In the genomic region with DNA sequence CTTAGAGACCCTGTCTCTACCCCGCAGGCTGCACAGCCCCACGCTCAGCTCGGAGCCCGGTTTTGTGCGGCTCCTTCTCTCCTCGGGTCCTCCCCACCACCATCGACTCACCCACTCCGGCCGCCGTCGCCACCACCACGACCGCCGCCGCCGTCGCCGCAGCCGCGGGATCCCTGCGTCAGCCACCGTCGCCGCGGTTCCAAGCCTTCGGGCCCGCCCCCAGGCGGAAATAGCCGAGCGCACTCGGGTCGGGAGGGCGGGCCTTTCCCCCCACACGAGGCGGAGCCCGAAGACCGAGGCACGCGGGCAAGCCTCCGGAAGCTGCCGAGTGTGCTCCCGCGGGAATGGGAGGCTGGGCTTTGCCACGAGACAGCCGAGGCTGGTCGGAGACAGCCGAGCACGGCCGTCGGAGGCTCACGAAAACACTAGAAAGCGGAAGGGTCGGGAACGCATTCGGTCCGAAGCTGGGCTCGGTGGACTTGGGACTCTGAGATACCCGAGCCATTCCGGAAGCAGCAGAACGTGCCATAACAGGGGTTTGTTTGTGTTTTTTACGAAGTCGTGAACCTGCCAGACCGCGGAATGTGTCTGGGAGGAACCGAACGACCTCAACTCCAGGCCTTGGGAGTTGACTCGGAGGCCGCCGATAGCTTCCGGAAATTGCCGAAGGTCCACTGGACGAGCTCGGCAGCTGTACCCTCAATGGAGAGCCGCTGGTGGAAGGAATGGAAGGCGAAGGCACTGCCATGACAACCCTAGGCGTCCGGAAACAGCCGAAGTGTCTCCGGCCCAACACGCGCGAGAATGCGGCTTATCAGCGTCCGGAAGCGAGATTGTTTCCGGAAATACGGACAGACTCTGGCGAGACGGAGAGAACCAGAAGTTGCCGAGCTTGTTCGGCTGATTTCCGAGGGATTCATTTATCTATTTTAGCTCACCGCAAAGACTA, we compare ENCODE assay signal across 7 mouse cellular contexts. TPM values are rescaled to one million over a fixed set of nuclear protein-coding genes. Genes with fewer than 3 reads are reported as not detected.
A peak's percentile ranks its signal among the peaks of the same experiment; 100 is the strongest.
DNase-seq lines count a peak whose midpoint lies in the region; ATAC-seq lines count a peak whose summit lies in the region.

Pik3r2 (minus strand) TSS at position 218 of the 949 bp plus-strand sequence.

- H3K9ac ChIP-seq in embryonic facial prominence, embryonic 11.5 days (replicated peaks; ENCODE audit: low read length) = peak within 1 kb of the TSS; percentile 90
- peak within 1 kb of the TSS; percentile 90 for H3K9ac ChIP-seq in limb, embryonic 11.5 days (ENCODE audit: low read length)
- peak within 1 kb of the TSS; percentile 99 for H3K9ac ChIP-seq in midbrain, embryonic 14.5 days (replicated peaks; ENCODE audit: low read length)

- H3K9me3 ChIP-seq in embryonic facial prominence, embryonic 11.5 days (replicated peaks; ENCODE audit: control insufficient read depth, low read length) = no peaks in the 10 kb centered on the region
- H3K9me3 ChIP-seq in limb, embryonic 11.5 days (ENCODE audit: control insufficient read depth, low read length) = no peaks in the 10 kb centered on the region
- H3K9me3 ChIP-seq in midbrain, embryonic 14.5 days (ENCODE audit: control insufficient read depth, low read length) = no peaks in the 10 kb centered on the region

- WGBS in embryonic facial prominence, embryonic 11.5 days = under 1% methylated on average over 91 of the region's 94 CpGs
- WGBS in limb, embryonic 11.5 days = under 1% methylated on average over 93 of the region's 94 CpGs
- under 1% methylated on average over 94 of the region's 94 CpGs for WGBS in midbrain, embryonic 14.5 days

- peak within 1 kb of the TSS; percentile 91 for H3K27ac ChIP-seq in embryonic facial prominence, embryonic 11.5 days (replicated peaks; ENCODE audit: low read depth, low read length)
- peak within 1 kb of the TSS; percentile 95 for H3K27ac ChIP-seq in limb, embryonic 11.5 days (replicated peaks; ENCODE audit: low read depth, low read length)
- H3K27ac ChIP-seq in midbrain, embryonic 14.5 days (replicated peaks; ENCODE audit: low read depth, low read length) = peak within 1 kb of the TSS; percentile 97

- H3K36me3 ChIP-seq in embryonic facial prominence, embryonic 11.5 days (replicated peaks; ENCODE audit: control insufficient read depth, insufficient read depth, low read depth, low read length) = peaks cover 3% of the 10 kb centered on the region
- H3K36me3 ChIP-seq in limb, embryonic 11.5 days (ENCODE audit: control insufficient read depth, insufficient read depth, low read length) = peaks cover 16% of the 10 kb centered on the region
- H3K36me3 ChIP-seq in midbrain, embryonic 14.5 days (ENCODE audit: control insufficient read depth, insufficient read depth, low read length) = peaks cover 62% of the 10 kb centered on the region

- DNase-seq in adrenal gland, postnatal 14 days = peak; percentile 99
- DNase-seq in embryonic facial prominence, embryonic 11.5 days (ENCODE audit: low spot score) = peak; percentile 99
- DNase-seq in heart, adult 11 months = peak; percentile 99
- peak; percentile 98 for DNase-seq in kidney, adult 18-20 months
- DNase-seq in limb, embryonic 11.5 days (ENCODE audit: low spot score) = peak; percentile 99
- peak; percentile 100 for DNase-seq in midbrain, embryonic 14.5 days
- peak; percentile 94 to 98 for DNase-seq in spleen, adult 18-20 months

- ATAC-seq in embryonic facial prominence, embryonic 11.5 days (replicated peaks; ENCODE audit: insufficient number of reproducible peaks, low FRiP score, low TSS enrichment, low read depth) = peak; percentile 83
- peak; percentile 91 for ATAC-seq in limb, embryonic 11.5 days (ENCODE audit: insufficient number of reproducible peaks, low FRiP score, low TSS enrichment, low read depth)
- peak; percentile 94 for ATAC-seq in midbrain, embryonic 14.5 days (ENCODE audit: low FRiP score, low TSS enrichment)

- H3K27me3 ChIP-seq in embryonic facial prominence, embryonic 11.5 days (ENCODE audit: control insufficient read depth, insufficient read depth, low read length) = no peaks in the 10 kb centered on the region
- H3K27me3 ChIP-seq in limb, embryonic 11.5 days (ENCODE audit: control insufficient read depth, insufficient read depth, low read length) = no peaks in the 10 kb centered on the region
- no peaks in the 10 kb centered on the region for H3K27me3 ChIP-seq in midbrain, embryonic 14.5 days (ENCODE audit: control insufficient read depth, insufficient read depth, low read length)

- peak within 1 kb of the TSS; percentile 72 for H3K4me3 ChIP-seq in embryonic facial prominence, embryonic 11.5 days (ENCODE audit: low read depth, low read length)
- H3K4me3 ChIP-seq in limb, embryonic 11.5 days (ENCODE audit: low read depth, low read length) = peak within 1 kb of the TSS; percentile 86
- peak within 1 kb of the TSS; percentile 93 for H3K4me3 ChIP-seq in midbrain, embryonic 14.5 days (replicated peaks; ENCODE audit: low read depth, low read length)

- H3K4me1 ChIP-seq in embryonic facial prominence, embryonic 11.5 days (ENCODE audit: control insufficient read depth, insufficient read depth, low read length) = no peaks in the 10 kb centered on the region; the same call in 1 of the 2 replicates
- H3K4me1 ChIP-seq in limb, embryonic 11.5 days (ENCODE audit: control insufficient read depth, insufficient read depth, low read length) = peaks cover 15% of the 10 kb centered on the region
- H3K4me1 ChIP-seq in midbrain, embryonic 14.5 days (ENCODE audit: control insufficient read depth, insufficient read depth, low read length) = peaks cover 25% of the 10 kb centered on the region

- H3K4me2 ChIP-seq in embryonic facial prominence, embryonic 11.5 days (ENCODE audit: low read depth, low read length) = peak within 1 kb of the TSS; percentile 86
- peak within 1 kb of the TSS; percentile 77 for H3K4me2 ChIP-seq in limb, embryonic 11.5 days (ENCODE audit: low read depth, severe bottlenecking)
- peak within 1 kb of the TSS; percentile 72 for H3K4me2 ChIP-seq in midbrain, embryonic 14.5 days (ENCODE audit: low read length)

RNA-seq across cellular contexts. Expression of gene Pik3r2, which starts in this region (rescaled TPM):
- 35.4 and 44.0 TPM in 2 replicates for total RNA-seq in adrenal gland, postnatal 14 days (2021)
- 30.1 and 33.4 TPM in 2 replicates for polyA plus RNA-seq in embryonic facial prominence, embryonic 11.5 days (2014; fragmentation: Nextera tagmentation; extraction: Ambion mirVana)
- polyA plus RNA-seq in limb, embryonic 11.5 days (2014; fragmentation: Nextera tagmentation; extraction: Ambion mirVana) = 46.9 and 48.3 TPM in 2 replicates
- polyA plus RNA-seq in midbrain, embryonic 14.5 days (2014; fragmentation: Nextera tagmentation; extraction: Ambion mirVana) = 79.2 and 84.7 TPM in 2 replicates

Comparison
In these comparisons a context has a peak if more than half of its experiments do, and no peak if none do; other contexts are left out.
1. Peak in every context shown above with its lines: DNase-seq, ATAC-seq, H3K4me3 ChIP-seq and H3K27ac ChIP-seq.